Mouse (Mus musculus): ENCODE measurements around the gene Sclt1.

GRCm38 (mm10) chr3:41754556-41754955 lies 12.2 kb upstream of the Sclt1 start:
- TF ChIP-seq CTCF (IDR thresholded peaks at IDR 0.05; ENCODE audit: borderline replicate concordance, extremely low read depth, insufficient read depth, insufficient read length) (no peak), POLR2A (IDR thresholded peaks at IDR 0.05; ENCODE audit: borderline replicate concordance, extremely low read depth, insufficient read depth, insufficient read length, poor library complexity, severe bottlenecking) (no peak)

Measured in brain, embryonic 14.5 days (tissue).